Mouse (Mus musculus) right cerebral cortex, postnatal 4 days (tissue): ENCODE measurements at regions not wholly inside any gene's neighbourhood (a gene's known extent, or its start where the extent isn't known, plus 50 kb on each side); places are given as distances from the start of the nearest gene placed in this dataset.

Experiments used
- DNase-seq: peaks from one replicate; pipeline ENCODE4 v3.0.0-alpha.2; 2022

DNA sequence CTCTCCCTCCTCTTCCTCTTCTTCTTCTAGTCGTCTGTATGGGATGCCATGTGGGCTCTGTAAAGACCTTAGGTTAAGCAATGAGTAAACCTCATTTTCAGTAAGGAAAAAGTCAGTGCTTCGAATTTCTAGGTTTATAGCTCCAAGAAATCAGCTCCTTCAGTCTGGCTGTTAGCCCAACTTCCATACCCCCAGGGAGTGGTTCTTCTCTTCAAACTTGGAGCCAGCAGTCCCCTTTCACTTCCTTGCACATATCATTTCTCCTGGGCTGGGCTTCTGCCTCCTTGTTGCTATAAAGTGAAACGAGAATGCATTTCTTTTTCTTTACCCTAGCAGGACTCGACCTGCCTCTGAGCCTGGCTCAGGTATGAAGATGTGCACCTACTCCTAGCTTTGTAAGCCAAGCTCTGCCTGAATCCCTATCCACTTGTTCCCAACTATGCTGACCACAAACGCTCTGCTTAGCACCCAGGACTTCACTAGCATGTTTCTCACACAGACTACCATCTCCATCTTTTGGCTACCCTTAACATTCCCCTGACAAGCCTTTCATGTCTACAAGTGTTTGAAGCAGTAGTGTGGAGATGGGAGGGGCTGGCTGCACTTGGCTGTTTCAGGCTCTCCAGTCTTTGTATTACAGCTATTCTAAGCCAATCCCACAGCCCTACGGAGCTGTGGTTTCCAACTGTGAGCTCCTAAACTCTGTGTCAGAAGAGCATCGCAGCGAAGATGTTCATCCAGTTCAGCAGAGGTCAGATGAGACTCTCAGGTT is 243.8 kb upstream of the Tprg start:
- DNase-seq = no peak

DNA sequence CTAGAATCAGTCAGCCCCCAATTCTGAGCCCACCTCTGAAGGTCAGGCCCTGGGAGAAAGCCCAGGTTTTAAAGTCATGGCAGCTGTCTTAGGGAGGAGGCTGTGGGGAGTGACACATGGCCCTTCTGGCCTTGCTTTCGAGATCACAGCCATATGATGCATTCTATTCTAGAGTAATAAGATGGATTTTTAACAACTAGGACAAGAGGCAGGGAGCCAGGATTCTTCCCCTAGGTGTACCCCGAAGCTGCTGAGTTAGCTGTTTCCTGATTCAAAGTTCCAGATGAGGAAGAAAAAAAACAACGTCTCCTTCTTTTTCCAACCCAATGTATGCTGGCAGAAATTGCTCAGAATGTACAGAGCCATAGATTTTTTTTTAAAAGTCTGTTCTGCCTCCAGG is 242.0 kb upstream of the Tprg start:
- no peak for DNase-seq

DNA sequence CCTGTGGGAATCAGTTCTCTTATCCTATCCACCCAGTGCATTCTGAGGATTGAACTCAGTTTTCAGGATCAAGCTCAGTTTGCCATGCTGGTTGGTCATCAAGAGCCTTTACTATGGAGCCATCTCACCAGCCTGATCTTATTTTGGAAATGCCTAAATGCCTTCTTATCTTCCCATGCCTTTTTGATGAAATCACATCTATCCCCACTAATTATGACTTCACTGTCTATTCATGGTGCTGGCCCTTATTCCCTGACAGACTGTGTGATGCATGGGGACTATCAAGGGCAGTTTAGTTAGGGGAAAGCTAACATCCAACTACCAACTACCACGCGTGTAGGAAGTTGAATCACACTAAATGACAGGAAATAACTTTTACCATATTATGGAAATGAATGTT is 238.9 kb upstream of the Tprg start:
- no peak for DNase-seq

DNA sequence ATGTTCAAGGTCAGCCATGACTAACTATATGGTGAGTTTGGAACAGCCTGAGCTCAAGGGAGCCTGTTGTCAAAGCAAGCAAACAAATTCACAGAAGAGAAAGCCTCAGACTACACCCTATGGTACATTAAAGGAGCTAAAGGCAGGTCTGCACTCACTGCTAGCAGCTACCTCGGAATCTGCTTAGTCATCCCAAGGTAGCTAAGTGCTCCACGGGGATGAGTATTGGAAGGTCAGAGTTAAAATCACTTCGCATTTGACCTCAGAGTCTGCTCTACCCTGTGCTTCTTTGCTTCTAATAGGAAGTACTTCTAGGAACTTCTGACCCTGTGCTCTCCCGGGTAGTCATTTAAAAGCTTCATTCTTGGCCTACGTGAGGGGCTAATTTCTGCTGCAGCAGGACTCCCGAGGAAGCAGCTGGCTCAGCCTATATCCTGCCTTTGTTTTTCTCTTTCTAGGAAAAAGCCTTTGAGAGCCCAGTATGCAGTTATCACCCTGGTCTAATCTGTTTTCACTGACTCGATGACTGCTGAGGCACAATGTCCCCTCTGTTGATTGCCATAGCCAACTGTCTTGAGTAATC is 236.6 kb upstream of the Tprg start:
- no peak for DNase-seq

DNA sequence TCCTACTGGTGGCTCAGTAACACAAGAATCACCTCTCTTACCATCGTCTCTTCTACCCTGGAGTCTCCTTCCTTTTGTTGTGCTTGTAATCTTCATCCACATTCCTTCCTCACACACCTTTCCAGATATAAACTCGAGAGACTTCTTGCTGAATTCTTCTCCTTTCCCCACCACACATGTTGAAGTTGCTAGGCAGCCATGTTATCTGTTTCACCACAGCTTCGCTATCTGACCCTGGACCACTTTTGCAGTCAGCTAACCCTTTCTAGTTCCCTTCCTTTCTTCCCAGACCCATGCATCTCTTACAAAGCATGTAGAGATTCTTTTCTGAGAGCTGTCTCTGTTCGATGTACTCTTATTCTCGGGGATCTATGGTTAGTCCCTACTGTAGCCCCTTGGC is 235.6 kb upstream of the Tprg start:
- no peak for DNase-seq

DNA sequence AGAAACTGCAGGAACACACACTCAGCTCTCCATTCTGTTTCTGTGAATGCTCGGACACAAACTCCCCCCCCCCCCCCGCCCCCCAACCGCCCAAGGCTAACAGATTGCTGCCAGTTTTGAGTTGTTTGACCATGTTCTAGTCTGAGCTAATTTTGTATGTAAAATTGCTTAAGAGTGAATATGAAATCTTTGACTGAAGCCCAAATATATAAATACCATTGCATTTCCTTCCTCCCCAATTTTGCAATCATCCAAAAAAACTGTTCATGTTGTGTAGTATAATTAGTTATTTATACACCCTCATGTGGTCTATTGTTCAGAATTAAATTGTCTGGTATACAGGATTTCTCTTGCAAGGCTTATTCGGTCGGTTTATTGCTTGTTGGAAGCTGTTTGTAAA is 234.2 kb upstream of the Tprg start:
- DNase-seq = no peak

DNA sequence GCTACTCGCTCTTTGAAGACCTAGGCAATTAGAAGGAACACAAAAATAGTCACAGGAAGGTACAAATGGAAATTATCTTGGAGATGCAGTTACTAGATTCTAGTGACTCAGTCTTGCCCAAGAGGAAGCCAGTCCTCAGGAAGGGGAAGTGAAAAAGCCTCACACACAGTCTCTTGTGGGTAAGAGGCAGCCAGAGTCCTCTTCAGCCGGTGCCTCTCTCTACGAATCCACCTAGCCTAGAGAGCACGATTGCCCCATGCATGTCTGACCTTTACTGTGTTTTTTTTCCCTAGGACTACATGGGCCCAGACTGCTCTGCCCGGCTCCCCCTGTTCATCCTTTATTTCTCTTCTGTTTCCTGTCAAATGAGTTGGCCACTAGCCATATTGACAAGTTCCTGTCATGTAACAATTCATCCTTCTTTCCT is 233.7 kb upstream of the Tprg start:
- no peak for DNase-seq

DNA sequence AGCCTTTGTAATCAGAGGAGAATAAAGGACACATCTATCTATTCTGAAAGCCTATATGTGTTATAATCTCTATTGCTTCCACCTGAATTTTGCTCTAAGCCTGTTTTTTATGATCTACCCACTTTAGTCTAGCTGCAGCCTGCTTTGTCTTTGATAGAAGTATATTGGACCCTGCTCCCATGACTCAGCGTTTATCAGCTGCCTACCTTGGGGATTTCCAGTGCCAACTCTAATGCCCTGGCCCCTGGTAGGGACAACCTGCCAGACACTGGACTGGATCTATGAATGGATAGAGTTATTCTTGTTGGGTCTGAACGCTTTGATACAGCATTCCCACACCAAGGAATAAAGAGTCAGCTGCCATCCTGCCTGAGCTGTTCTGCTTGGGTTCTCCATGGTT is 232.3 kb upstream of the Tprg start:
- no peak for DNase-seq

DNA sequence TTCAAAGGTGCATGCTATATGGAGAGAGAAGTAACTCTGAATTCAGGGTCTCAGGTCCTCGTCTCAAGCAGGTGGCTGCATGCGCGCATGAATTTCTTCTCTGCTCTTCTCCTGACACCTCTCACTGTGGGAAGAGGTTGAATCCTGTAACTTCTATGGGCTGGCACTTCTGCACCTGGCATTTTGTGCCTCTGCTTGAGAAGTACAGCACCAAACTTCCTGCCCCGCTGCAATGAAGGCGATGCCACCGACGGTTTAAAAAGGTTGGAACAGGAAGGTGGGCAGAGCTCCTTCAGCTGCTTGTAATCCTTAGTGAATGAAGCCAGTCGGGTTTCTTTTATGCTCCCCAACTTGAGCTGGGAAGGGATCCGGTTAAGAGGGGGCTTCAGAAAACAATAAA is 231.2 kb upstream of the Tprg start:
- DNase-seq = no peak

DNA sequence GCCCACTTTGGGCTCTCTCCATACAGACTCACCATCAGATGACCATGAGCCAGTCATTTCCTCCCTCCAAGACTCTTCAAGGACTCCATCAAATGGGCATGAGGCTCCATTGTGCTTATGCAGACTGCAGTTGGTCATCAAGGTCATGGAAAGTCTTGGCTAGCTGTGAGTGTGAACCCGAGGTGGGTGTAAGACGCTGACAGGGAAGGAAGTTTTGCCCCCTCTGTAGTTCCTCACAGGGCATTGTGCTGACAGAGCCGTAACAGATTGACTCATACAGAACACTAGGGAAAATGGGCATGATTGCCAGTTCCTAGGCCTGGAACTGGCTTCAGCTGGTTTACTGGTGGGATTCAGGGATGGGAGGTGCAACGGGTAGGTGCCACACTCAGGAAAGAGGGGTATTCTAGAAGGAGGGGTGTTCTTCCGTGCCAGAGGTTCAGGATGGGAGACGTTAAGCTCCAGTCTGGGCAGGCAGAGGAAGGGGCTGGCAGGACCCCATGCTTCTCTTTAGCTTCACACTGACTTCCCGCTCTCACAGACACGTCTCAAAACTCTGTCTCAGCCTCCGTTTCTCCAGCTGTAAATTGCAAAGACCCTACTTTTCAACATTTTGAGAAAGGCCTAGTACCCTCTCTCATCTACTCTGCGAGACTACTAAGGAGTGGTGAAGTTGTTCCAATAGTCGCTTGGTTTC is 228.4 kb upstream of the Tprg start:
- no peak for DNase-seq

DNA sequence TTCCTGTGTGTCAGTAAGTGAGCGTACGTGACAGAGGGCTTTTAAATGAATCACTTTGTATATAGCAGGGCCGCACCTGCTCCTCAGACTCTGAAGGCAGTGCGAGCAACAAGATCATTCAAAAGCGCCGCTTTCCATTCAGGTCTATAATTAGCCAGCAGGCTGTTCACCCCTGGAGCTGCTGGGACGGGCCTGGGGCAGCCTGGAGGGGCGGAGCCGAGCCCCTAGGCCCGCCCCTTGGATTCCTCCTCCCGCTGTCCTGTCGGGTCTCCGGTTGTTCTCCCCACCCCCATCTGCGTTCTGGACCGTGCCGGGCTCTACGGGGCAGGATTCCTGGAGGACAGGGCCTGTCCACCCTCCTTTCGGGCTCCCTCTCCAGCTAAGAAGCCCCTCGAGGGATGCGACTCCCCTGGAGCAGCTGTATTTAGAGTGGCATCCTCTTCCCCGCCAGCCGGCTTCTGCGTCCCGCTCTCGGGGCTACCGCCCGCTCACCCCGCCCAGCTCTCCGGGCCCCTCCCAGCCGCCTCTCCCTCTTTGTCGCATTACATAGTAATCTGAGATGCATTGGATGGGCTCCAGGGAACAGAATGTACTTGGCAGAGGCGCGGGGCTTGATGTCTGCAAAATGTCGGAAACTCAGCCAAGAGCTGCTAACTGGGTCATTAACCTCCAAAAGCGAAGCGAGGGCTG is 227.7 kb upstream of the Tprg start:
- DNase-seq = peak; percentile 84

DNA sequence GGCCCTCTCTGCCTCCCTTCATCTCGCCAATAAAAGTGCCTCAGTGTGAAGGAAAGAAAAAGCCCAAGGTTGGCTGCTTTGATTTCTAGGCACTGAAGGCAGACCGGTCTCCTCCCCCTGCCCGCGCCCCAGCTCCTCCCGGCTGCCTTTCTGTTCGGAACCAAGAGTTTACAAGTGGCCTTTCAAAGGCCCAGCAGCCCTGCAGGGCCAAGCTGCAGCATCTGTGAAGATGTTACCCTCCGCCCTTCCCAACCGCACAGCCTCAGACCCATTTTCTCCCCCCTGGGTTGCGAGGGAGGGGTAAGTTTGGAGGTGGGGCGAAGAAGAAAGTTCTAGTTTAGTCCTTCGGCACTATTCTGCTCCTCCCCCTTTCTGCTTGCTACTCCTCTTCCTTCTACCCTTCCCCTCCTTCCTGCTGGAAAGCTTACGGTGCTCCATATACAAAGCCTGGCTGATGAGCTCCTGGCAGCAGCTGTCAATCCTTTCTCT is 227.1 kb upstream of the Tprg start:
- no peak for DNase-seq

DNA sequence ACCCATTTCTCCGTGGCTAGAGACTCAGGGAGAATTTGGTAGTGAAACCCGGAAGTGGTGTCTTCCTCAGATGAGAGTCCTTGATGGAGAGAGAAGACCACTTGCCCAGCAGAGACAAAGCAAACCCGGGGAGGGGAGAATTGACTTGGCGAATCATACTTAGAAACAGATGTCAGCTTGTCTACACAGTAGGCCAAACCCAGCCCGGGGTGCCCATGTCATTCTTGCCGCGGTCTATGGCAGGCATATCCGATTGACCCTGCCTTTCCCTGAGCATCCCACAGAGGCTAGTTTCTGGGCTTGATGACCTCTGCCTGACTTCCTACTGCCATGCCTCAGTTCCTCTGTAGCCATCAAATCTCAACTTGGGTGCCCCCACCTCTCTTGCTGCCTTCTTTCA is 226.4 kb upstream of the Tprg start:
- no peak for DNase-seq

DNA sequence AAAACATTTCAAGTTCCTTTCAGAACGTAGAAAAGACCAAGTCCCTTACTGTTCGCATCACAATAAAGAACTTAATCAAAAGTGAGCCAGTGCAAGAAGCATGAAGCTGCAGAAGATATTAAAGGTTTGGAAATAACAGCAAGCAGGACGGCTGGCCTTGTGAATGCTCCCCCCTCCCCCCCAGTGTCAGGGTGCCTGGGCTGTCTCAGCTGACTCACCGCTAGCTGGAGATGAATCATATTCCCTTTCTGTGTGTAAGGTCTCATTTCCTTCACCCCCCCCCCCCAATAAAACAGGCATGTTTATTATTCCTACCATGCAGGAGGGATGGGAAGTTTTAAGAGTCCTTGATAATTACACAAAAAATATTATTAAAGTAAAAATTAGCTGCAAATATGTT is 225.0 kb upstream of the Tprg start:
- DNase-seq = no peak

DNA sequence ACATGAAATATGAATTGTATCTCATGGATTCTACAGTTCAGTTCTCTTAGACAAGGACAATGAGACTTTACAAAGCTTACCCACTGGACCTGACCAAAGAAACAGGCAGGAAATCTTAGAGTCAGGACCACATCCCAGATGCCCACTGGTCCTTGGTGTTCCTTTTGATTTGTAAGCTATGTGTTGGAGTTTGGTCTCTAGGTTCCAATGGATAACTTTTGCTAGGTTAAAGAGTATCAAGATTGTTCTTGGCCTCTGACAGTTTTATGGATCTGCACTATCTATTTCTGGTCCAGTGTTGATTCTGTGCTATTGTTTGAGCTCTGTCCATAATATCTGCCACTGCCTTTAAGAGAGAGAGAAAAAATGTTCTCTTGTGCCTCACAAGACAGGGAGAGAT is 222.6 kb upstream of the Tprg start:
- DNase-seq = no peak

DNA sequence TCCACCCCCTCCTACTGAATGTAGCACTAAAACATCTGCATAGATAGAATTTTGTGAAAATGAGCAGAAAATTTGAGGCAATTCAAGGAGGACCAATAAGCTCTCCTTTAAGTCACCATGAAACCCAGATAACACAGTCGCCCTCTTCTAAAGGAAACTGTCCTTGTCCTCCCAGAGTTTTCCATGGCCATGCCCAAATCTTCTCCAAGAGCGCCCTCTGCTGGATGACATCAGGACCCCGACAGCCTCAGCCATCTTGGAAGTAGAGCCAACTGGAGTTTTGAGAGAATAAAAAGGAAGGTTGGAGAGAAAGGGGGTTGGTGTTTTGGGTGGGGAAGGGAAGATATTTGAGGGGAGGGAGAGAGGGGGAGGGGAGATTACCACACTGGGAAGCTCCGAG is 222.1 kb upstream of the Tprg start:
- peak; percentile 92 for DNase-seq

DNA sequence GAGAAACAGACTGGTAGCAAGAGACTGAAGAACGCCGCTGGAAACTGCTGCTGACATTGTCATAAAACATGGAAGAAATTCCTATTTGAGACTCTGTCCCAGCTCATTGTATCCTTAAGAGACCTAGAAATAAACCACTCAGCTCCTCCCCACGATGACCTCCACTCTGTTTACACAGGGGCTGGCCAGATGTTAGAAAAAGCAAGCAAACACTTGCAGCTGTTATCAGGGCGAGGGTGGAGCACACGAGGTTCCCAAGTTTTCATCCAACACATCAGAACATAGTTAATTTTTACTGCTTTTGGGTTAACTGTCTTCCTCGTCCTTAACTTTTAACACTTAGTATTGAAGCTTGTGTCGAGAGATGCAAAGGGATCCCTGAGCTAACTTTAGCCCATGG is 219.8 kb upstream of the Tprg start:
- DNase-seq = no peak

DNA sequence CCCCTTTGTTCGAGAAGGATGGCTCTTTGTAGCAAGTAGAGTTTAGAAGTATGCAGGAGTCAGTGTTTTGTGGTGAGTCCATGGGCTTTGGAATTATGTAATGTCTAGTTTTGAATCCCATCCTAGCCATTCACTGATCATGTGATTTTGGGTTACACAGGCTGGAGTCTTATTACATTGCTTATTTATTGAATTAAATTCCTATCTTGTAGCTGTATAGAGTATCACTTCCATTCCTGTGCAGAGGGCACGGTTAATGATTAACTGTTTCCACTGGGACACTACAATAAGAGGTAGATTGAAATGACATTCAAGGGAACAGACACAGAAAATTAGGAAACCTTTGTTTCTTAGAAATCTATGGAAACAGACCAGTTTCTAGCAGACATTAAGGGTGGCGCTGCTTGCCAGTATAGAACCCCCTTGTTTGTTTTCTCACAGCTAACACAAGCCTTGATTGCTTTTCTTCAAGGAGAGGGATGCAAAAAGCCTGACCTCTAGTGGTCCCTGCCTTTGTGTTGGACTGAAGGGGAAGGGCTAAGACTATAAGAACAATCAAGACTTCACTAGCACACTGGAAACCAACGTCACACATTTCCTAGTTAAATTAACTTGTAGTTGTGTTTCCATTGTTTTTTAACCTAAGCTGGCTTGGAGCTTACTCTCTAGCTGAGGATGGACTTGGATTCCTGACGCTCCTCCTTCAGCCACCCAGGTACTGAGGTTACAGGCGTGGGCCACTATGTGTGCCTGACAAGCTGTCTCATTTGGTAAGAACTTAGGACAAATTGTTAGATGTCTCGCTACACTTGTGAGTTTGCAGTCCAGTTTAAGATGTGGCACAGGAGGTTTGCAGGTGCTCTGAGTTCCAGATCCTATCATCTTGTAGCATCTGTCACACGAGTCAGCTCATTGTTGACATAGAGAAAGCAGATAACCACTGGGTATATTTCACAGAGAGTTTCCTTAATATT is 219.1 kb upstream of the Tprg start:
- no peak for DNase-seq

DNA sequence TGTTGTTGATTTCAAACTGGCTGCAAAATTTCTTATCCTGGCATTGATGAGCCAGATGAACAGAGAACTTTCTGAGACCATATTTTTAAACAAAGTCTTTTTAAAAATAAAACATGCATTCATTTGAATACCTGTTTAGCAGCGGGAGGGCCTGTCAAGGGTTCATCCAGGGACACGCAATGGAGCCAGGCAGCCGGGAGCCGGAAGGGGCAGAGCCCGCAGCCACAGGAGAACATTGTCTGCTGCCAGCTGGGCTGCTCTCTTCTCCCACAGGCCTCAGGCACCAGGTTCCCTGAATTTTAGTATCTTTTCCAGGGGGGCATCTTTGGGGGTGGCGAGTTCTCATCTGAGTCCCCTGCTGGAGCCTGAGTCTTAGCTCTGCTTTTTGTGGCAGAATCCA is 205.8 kb upstream of the Tprg start:
- no peak for DNase-seq

DNA sequence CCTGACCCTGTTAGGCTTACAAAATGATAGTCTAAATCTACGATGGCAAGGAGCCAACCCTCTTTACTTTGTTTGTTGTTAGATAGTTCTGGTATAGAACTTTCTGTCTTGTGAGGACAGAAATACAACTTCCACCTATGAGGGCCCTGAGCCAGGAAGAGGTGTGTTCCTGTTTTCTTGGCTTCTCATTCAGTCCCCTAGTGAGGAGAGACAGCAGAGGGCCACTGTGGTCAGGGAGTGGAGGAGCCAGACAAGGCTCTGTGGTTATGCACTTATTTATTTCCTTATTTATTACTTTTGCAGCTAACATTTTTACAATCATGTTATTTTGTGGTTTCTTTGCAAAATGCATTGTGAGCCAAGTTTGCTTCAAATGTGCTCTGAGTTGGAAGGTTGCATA is 202.9 kb upstream of the Tprg start:
- DNase-seq = no peak

DNA sequence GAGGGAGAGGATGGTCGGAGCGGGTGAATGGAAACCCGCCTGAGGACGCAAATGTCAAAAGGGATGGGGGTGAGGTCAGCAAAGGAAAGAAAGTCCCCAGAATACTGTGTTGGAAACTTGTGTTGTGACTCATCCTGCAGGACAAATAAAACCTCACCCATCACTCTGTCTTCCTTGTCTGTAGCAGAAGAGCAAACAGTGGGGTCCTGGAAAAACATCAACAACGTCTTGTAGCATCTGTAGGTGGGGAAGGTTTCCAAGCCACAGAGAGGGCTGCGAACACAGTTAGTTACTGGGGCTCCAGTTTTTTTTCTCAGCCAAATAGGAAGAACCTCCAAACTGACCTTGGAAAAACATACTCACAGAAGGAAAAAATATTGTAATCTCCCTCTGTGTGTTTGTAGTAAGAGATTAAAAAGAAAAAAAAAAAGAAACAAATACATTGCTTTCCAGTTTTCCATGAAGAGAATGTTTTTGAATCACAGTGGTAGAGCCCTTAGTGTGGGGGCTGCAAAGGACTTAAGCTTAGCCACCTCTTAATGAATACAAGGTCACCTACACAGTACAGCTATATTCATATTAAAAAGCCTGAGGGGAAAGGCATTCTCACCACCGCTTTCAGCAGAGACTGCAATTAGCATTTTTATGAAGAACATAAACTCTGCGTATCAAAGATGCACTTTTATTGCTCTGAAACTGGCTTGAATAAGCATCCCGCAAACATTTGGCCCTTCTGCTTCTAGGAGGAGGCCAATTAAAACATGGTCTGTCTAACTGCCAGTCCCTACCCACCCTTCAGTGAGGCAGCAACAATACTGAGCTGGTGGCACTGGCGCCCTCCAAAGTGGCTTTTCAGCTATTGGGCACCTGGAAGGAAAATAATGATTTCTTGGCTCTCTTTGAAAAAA is 198.6 kb upstream of the Tprg start:
- no peak for DNase-seq
